Mouse (Mus musculus) midbrain, embryonic 12.5 days (tissue): ENCODE data around the gene Has1. TPM values are rescaled to one million over a fixed set of nuclear protein-coding genes. Genes with fewer than 3 reads are reported as not detected.
A peak's percentile ranks its signal among the peaks of the same experiment; 100 is the strongest.

ENCODE experiments used
- ATAC-seq: fragments of 200-750 bp; cut with Nextera tagmentation; 2 replicates; pipeline ENCODE4 v1.8.0; 2017; ENCODE audit warnings: low read depth, moderate TSS enrichment, moderate library complexity; ENCODE audit not compliant: low FRiP score
- H3K27ac ChIP-seq: fragments of 300-500 bp; sonication (generic); replicated peaks from 2 replicates; pipeline ENCODE4 v1.5.1; 2016; ENCODE audit warnings: mild to moderate bottlenecking
- H3K27me3 ChIP-seq: fragments of 300-500 bp; sonication (generic); 2 replicates; pipeline ENCODE4 v1.6.1; 2016; ENCODE audit warnings: mild to moderate bottlenecking
- H3K36me3 ChIP-seq: fragments of 300-500 bp; sonication (generic); 2 replicates; pipeline ENCODE4 v1.6.1; 2016
- H3K4me1 ChIP-seq: fragments of 300-500 bp; sonication (generic); 2 replicates; pipeline ENCODE4 v1.6.1; 2016
- H3K4me2 ChIP-seq: fragments of 300-500 bp; sonication (generic); replicated peaks from 2 replicates; pipeline ENCODE4 v1.6.1; 2016; ENCODE audit warnings: mild to moderate bottlenecking, moderate library complexity
- H3K4me3 ChIP-seq: fragments of 300-500 bp; sonication (generic); 2 replicates; pipeline ENCODE4 v1.5.1; 2016; ENCODE audit warnings: mild to moderate bottlenecking
- H3K9ac ChIP-seq: fragments of 300-500 bp; sonication (generic); replicated peaks from 2 replicates; pipeline ENCODE4 v1.6.1; 2016; ENCODE audit warnings: mild to moderate bottlenecking, moderate library complexity
- H3K9me3 ChIP-seq: fragments of 300-500 bp; sonication (generic); 2 replicates; pipeline ENCODE4 v1.6.1; 2016; ENCODE audit warnings: mild to moderate bottlenecking
- WGBS: fragments of 180-500 bp; shearing (Covaris S2); methylation state at CpG from one replicate; pipeline ENCODE4 v1.1.7; 2016; 5-methylcytosine and 5-hydroxymethylcytosine counted together
- polyA plus RNA-seq: library from polyadenylated mRNA; unstranded; fragments of >200 nt; fragmentation: Nextera tagmentation; extraction: Ambion mirVana; gene quantifications from 2 replicates; pipeline ENCODE4 v1.2.1, GENCODE M21; 2016

Has1 gene
- polyA plus RNA-seq, 1 experiment from 2014 or later, result 1.1 TPM

DNA sequence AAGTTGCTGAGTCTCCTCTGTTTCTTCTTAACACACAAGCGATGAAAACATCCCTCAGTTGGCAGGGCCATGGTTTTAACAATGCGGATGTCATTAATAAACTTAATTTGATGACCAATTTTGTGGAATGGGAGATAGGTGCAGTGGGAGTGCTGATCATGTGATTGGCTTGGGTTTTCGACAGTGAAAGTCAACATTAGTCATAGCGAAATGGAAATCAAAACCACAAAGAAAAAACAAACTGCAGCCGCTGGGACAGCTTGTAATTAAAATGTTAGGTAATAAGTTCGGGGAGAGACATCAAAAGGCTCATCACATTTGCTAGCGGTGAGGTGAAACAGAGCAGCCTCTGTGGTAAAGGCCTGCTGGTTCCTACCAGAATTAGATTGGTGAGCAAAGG lies 14.2 kb downstream of the Has1 start:
- peaks cover 33% of the 10 kb centered on the region for H3K36me3 ChIP-seq
- peaks cover 29% of the 10 kb centered on the region for H3K4me1 ChIP-seq
- H3K4me2 ChIP-seq, result no peak overlapping the region
- no peaks in the 10 kb centered on the region for H3K27me3 ChIP-seq
- no peak for ATAC-seq
- H3K9ac ChIP-seq, result no peak overlapping the region
- no peaks in the 10 kb centered on the region for H3K9me3 ChIP-seq
- WGBS, result 93% methylated on average over 7 of the region's 7 CpGs
- no peak overlapping the region for H3K4me3 ChIP-seq
- H3K27ac ChIP-seq, result no peak overlapping the region

DNA sequence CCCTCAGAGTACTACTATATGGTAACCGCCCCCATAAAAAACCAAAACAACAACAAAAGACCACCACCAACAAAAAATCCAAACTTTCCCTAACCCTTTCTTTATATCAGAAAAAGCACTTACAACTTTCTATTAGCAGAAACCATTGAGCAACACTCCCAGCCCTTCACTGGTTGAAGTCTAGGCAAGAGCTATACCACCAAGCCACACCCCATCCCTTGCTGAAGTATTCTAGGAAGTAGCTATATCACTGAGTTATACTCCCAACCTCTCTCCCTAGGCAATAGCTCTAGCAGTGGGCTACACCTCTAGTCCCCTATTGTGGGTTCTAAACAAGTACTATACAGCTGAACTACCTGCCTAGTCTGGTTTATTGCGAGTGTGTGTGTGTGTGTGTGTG lies 15.7 kb downstream of the Has1 start:
- H3K9ac ChIP-seq, result no peak overlapping the region
- H3K9me3 ChIP-seq, result no peaks in the 10 kb centered on the region
- H3K4me1 ChIP-seq, result peaks cover 42% of the 10 kb centered on the region
- H3K27me3 ChIP-seq, result no peaks in the 10 kb centered on the region
- WGBS, result 94% methylated on average over 2 of the region's 2 CpGs
- no peak for ATAC-seq
- H3K4me3 ChIP-seq, result no peak overlapping the region
- H3K27ac ChIP-seq, result no peak overlapping the region
- no peak overlapping the region for H3K4me2 ChIP-seq
- H3K36me3 ChIP-seq, result peaks cover 34% of the 10 kb centered on the region

DNA sequence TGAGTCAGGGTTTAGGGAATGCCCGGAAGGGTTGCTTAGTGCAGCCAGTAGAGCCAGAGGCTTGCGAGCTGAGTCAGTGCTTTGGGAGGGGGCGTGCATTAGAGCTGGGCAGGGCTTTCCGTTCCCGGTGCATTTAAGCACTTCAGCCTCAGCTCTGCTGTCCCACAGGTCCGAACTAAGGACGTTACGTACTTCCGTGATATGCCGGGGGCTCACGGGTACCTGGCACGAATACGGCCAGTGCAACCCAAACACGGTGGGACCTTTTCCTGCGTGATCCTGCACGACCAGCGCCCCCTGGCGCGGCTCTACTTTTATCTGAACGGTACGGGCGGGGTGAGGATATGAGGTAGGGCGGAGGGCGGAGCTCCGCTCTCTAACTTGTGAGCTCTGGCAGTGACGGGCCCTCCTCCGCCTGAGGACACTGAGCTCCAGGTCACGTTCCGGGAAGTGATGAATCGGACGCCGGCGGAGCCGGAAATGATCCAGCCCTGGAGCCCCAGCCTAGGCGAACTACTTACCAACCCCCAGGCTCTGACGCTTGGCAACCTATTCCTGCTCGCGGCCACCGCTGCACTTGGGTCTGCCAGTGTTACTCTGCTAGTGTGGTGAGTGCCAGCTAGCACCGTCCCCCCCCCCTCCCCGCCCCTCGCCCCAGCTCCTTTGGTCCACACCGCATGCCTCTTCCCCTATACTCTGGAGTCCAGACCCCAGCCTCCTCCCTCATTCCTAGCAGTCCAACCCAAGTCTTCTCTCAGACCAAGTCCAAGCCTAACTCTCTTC lies 16.9 kb downstream of the Has1 start:
- peak; percentile 97 for ATAC-seq
- under 1% methylated on average over 41 of the region's 43 CpGs for WGBS
- Histone ChIP-seq H3K4me2 (peak overlapping the region; percentile 66), H3K27me3 (no peaks in the 10 kb centered on the region), H3K4me1 (peaks cover 50% of the 10 kb centered on the region), H3K27ac (peak overlapping the region; percentile 83), H3K4me3 (peak overlapping the region; percentile 51), H3K9me3 (no peaks in the 10 kb centered on the region), H3K36me3 (peaks cover 43% of the 10 kb centered on the region), H3K9ac (peak overlapping the region; percentile 62)

DNA sequence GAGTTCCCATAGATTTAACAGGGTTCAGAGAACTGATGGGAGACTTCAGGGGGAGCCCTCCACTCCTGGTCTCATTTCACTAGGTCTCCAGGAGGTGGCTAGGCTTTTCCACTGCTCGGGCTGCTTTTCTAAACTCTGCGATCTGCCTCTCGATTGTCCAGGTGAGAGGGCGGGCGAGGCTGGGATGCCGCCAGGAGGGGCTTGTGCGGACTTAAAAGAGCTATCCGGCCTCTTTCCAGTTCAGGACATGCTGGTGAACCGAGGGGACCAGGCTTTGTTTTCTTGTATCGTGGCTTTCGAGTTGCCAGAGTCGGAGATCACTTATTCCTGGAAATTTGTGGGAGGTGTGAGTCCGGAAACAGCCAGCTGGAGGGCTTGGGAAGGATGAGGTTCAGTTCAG lies 17.6 kb downstream of the Has1 start:
- Histone ChIP-seq H3K9me3 (no peaks in the 10 kb centered on the region), H3K27me3 (no peaks in the 10 kb centered on the region), H3K36me3 (peaks cover 47% of the 10 kb centered on the region), H3K27ac (peak overlapping the region; percentile 83), H3K4me3 (peak overlapping the region; percentile 51), H3K4me2 (peak overlapping the region; percentile 66), H3K4me1 (peaks cover 54% of the 10 kb centered on the region), H3K9ac (peak overlapping the region; percentile 44; the same call in 1 of the 2 replicates)
- no peak for ATAC-seq
- 7% methylated on average over 13 of the region's 13 CpGs for WGBS

DNA sequence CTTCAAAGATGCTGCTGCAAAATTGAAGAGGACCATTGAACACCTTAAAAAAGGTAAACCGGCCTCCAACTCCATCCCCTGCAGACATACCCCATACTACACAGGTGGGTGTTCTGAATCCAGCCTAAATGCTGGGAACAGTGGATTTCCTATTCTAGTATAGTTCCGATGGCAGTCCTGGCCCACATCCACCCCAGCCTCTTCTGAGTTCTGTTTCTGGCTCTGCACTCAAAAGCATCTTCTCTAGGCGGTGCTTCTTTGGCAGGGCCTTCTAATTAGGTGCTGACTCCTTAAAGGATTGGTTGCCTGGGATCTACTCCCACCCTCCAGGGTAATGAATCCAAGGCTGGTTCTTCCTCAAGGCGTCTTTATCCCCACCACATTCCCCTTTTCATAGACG lies 18.9 kb downstream of the Has1 start:
- Histone ChIP-seq H3K9ac (no peak overlapping the region), H3K4me2 (no peak overlapping the region), H3K27ac (0 out of 2 replicates have a peak overlapping the region, but pooled peaks have one; percentile 11), H3K4me3 (no peak overlapping the region), H3K27me3 (no peaks in the 10 kb centered on the region), H3K36me3 (peaks cover 53% of the 10 kb centered on the region), H3K4me1 (peaks cover 65% of the 10 kb centered on the region), H3K9me3 (no peaks in the 10 kb centered on the region)
- ATAC-seq, result no peak
- 80% methylated on average over 5 of the region's 5 CpGs for WGBS

DNA sequence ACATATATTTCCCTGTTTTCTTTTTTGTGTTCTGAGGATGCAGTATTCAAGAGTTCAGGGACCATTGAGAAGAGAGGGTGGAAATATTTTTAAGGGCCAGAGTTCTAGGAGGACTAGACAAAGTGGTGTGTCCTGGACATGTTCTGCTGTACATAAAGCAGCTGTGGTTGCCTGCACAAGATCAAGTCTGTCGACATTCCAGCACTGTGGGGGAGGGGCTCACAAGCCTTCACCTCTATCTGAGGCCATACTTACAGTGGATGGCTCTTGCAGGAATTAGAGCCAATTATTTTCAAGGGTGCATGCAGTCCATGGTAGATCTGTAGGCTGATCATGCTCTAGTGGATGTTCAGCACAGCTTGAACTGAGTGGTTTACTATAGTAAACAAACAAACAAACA lies 20.1 kb downstream of the Has1 start:
- H3K9ac ChIP-seq, result no peak overlapping the region
- no peaks in the 10 kb centered on the region for H3K27me3 ChIP-seq
- H3K4me1 ChIP-seq, result peaks cover 77% of the 10 kb centered on the region
- ATAC-seq, result no peak
- WGBS, result 25% methylated on average over 1 of the region's 1 CpGs
- H3K4me3 ChIP-seq, result no peak overlapping the region
- no peak overlapping the region for H3K27ac ChIP-seq
- peaks cover 48% of the 10 kb centered on the region for H3K36me3 ChIP-seq
- H3K4me2 ChIP-seq, result no peak overlapping the region
- H3K9me3 ChIP-seq, result no peaks in the 10 kb centered on the region

DNA sequence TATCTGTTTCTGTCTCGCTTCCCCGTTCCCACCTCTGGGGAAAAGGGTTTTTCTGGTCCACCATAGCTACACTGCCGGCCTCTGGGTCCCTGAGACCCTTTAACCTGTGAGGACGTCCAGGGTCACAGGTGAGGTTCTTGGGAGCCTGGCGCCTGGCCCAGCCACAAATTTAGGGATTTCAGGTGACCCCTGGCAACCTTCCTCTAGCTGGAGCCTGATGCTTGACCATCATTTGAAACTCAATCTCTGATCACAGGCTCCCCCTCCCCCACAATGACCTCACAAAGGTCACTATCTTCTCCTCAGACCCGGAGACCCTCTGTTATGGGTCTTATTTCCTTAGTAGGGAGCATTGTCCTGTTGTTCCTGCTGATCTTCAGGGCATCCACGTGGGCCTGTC lies 24.3 kb downstream of the Has1 start:
- Histone ChIP-seq H3K36me3 (peaks cover 33% of the 10 kb centered on the region), H3K4me3 (peak overlapping the region; percentile 86; the same call in 1 of the 2 replicates), H3K27ac (no peak overlapping the region), H3K27me3 (no peaks in the 10 kb centered on the region), H3K9me3 (no peaks in the 10 kb centered on the region), H3K4me1 (peaks cover 58% of the 10 kb centered on the region), H3K4me2 (peak overlapping the region; percentile 87), H3K9ac (0 out of 2 replicates have a peak overlapping the region, but pooled peaks have one; percentile 8)
- no peak for ATAC-seq
- WGBS, result 75% methylated on average over 7 of the region's 7 CpGs

DNA sequence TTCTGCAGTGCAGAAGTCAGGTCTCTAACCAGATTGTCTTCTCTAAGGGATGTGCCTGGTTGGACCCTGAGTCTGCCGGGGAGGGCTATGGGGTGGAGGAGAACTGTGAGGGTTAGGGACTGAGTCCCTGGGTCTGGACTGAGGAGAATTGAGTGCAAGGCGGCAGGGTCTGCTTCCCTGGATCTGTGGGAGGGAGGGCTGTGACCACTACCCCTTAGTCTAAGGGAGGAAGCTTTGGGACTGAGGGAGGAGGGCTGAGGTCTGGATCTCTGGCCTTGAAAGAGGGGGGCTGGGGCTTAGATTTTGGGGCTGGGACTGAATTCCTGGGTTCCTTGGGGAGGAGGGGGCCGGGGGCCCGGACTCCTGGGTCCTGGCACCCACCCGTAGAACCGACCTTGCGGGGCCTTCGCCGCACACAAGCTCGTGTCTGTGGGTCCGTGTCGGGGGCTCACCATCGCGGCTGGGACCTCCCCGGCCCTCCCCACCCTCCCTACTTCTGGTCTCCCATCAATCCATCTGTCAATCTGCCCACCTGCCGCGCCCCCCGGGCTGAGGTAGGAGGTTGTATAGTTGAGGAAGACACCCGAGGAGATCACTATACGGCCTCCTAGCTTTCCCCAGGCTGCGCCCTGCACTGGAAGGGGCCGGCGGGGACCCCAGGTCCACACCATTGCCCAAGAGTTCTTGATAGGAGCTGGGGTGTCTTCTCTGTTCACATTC lies 25.0 kb downstream of the Has1 start:
- peaks cover 32% of the 10 kb centered on the region for H3K36me3 ChIP-seq
- peaks cover 53% of the 10 kb centered on the region for H3K4me1 ChIP-seq
- peak overlapping the region; percentile 86 for H3K4me3 ChIP-seq
- H3K27me3 ChIP-seq, result no peaks in the 10 kb centered on the region
- H3K27ac ChIP-seq, result peak overlapping the region; percentile 100
- ATAC-seq, result no peak
- WGBS, result 61% methylated on average over 12 of the region's 23 CpGs
- peak overlapping the region; percentile 92 for H3K9ac ChIP-seq
- peak overlapping the region; percentile 87 for H3K4me2 ChIP-seq
- no peaks in the 10 kb centered on the region for H3K9me3 ChIP-seq

DNA sequence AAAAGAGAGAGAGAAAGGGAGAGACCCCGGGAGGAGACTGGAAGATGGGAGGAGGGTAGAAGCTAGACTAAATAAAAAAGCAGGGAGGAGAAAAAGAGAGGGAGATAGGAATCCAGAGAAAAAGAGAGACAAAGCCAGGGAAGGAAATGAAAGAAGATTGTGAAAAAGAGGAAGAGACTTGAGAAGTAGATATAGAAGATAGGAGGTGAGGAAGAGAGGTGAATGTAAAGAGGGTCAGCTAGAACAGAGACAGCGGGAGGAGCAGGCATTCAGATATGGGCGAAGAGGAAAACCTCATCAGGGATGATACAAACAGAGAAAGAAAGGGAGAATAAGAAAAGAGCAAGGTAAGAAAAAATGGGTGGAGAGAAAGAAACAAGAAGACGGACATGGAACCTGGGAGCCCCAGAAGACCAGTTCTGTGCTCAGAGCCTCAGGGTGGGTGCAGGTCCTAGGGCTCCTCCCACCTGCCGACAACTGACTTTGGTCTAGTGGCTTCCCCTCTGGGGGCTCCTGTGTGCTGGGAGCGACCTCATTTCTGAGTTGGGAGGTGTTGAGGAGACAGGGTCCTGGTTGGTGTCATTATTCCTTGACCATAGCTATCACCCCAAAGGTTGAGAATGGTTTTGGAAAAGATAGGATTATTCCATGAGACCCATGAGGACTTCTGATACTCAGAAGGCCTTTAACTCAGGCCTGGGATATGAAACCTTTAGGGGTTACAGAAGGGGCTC lies 25.8 kb downstream of the Has1 start:
- ATAC-seq, result no peak
- H3K27ac ChIP-seq, result peak overlapping the region; percentile 100
- 5% methylated on average over 6 of the region's 6 CpGs for WGBS

DNA sequence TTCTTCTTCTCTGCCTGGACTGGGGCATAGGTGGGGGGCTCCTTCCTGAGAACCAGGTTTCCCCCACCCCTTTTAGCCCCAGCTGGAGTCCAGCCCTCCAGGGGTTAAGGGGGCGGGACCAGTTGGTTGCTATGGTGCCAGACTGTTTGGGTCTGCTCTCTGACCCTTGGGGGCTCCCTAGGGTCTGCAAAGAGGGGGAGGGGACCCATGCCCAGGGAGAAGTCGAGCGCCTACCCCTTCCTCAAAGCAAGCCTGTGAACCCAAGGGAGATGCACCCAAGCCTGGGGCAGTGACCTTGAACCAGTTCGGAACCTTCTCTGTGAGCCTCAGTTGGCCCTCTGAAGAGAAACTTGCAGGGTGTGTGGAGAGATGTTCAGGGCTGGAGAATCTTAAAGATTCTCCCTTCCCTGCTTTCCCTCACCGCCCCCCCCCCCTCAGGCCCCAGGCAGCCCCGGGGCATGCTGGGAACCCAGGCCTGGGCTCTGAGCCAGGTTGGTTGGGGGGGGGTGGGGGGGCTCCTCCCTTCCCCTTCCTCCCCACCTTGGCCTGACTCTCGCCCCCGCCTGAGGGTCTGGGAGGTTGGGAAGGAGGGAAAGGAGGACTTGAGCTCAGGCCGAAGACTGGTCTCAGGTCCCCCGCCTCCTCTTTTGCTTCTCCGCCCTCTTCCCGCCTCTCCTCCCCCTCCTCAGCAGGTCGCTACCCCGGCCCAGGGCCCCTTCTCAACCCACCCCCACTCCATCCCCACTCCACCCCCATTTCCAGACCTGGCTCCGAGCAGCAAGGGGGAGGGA lies 26.6 kb downstream of the Has1 start:
- peak overlapping the region; percentile 87 for H3K4me2 ChIP-seq
- peak overlapping the region; percentile 86 for H3K4me3 ChIP-seq
- H3K9me3 ChIP-seq, result no peaks in the 10 kb centered on the region
- peaks cover 40% of the 10 kb centered on the region for H3K4me1 ChIP-seq
- ATAC-seq, result peak; percentile 55
- H3K27me3 ChIP-seq, result no peaks in the 10 kb centered on the region
- peak overlapping the region; percentile 100 for H3K27ac ChIP-seq
- peaks cover 26% of the 10 kb centered on the region for H3K36me3 ChIP-seq
- WGBS, result 2% methylated on average over 13 of the region's 15 CpGs
- peak overlapping the region; percentile 92 for H3K9ac ChIP-seq

More for the DNA sequence above, 25.8 kb downstream of the Has1 start:
- Histone ChIP-seq H3K9ac (peak overlapping the region; percentile 92), H3K9me3 (no peaks in the 10 kb centered on the region), H3K36me3 (peaks cover 32% of the 10 kb centered on the region), H3K4me2 (peak overlapping the region; percentile 87), H3K27me3 (no peaks in the 10 kb centered on the region), H3K4me3 (peak overlapping the region; percentile 86), H3K4me1 (peaks cover 47% of the 10 kb centered on the region)

DNA sequence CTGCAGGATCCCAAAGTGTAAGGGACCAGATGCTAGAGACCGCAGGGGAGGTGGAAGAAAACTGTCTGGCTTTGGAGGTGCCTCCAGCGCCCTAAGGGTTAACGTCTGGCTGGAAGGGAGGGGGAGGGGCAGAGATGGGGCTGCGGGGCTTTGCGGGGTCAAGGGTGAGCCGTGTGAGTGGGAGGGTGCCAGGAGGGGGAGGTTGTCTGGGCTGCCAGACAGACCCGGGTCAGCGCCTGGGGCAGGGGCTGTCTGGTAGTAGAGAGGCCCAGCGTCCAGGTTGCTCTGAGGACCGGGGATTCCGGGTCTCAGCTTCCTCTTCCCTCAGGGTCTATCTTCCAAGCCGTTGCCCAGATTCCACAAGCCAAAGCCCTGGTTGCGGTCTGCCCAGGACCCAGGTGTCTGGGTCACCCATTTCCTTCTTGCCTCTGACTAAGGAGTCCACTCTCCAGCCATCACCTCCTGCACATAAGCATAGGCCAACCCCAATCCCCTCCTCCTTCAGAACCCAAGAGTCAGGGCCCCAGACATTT lies 27.3 kb downstream of the Has1 start:
- peak overlapping the region; percentile 100 for H3K27ac ChIP-seq
- H3K4me1 ChIP-seq, result peaks cover 37% of the 10 kb centered on the region
- H3K9me3 ChIP-seq, result no peaks in the 10 kb centered on the region
- WGBS, result 0% methylated on average over 13 of the region's 13 CpGs
- peak overlapping the region; percentile 87 for H3K4me2 ChIP-seq
- H3K36me3 ChIP-seq, result peaks cover 21% of the 10 kb centered on the region
- H3K27me3 ChIP-seq, result no peaks in the 10 kb centered on the region
- peak overlapping the region; percentile 92 for H3K9ac ChIP-seq
- peak; percentile 36 for ATAC-seq
- peak overlapping the region; percentile 86 for H3K4me3 ChIP-seq
